Mouse (Mus musculus) lung, embryonic 14.5 days (tissue): ENCODE results near the gene Tubg1. TPM values are rescaled to one million over a fixed set of nuclear protein-coding genes. Genes with fewer than 3 reads are reported as not detected.

Source experiments
- ATAC-seq: fragments of 200-750 bp; cut with Nextera tagmentation; 2 replicates; pipeline ENCODE4 v1.8.0; 2017; ENCODE audit warnings: mild to moderate bottlenecking, moderate TSS enrichment, moderate library complexity; ENCODE audit not compliant: insufficient read depth
- DNase-seq: peaks from one replicate; pipeline ENCODE4 v3.0.0-alpha.2; 2015
- H3K27ac ChIP-seq: fragments of 300-500 bp; sonication (generic); 2 replicates; pipeline ENCODE4 v1.5.1; 2014; ENCODE audit warnings: low read depth, mild to moderate bottlenecking, moderate library complexity
- H3K27me3 ChIP-seq: fragments of 300-500 bp; sonication (generic); 2 replicates; pipeline ENCODE4 v1.6.1; 2014; ENCODE audit warnings: low read length, control low read depth; ENCODE audit not compliant: insufficient read depth
- H3K36me3 ChIP-seq: fragments of 300-500 bp; sonication (generic); 2 replicates; pipeline ENCODE4 v1.6.1; 2014; ENCODE audit warnings: control low read depth; ENCODE audit not compliant: insufficient read depth
- H3K4me1 ChIP-seq: fragments of 300-500 bp; sonication (generic); 2 replicates; pipeline ENCODE4 v1.6.1; 2014; ENCODE audit warnings: antibody characterized with exemption, control low read depth; ENCODE audit not compliant: insufficient read depth
- H3K4me2 ChIP-seq: fragments of 300-500 bp; sonication (generic); 2 replicates; pipeline ENCODE4 v1.6.1; 2014; ENCODE audit warnings: mild to moderate bottlenecking
- H3K4me3 ChIP-seq: fragments of 300-500 bp; sonication (generic); 2 replicates; pipeline ENCODE4 v1.5.1; 2014; ENCODE audit warnings: low read depth, low read length
- H3K9ac ChIP-seq: fragments of 300-500 bp; sonication (generic); 2 replicates; pipeline ENCODE4 v1.6.1; 2014
- H3K9me3 ChIP-seq: fragments of 300-500 bp; sonication (generic); 2 replicates; pipeline ENCODE4 v1.6.1; 2016; ENCODE audit warnings: low read depth, low read length, control low read depth
- CTCF ChIP-seq: IDR thresholded peaks from 2 replicates; pipeline ENCODE4 v1.5.1; 2016; ENCODE audit warnings: antibody characterized with exemption, low read depth
- WGBS: fragments of 180-500 bp; shearing (Covaris S2); extraction: QIAGEN DNeasy Blood & Tissue Kit; methylation state at CpG from one replicate; pipeline ENCODE4 v1.1.7; 2014; 5-methylcytosine and 5-hydroxymethylcytosine counted together
- polyA plus RNA-seq: library from polyadenylated mRNA; unstranded; fragments of >200 nt; fragmentation: Nextera tagmentation; extraction: Ambion mirVana; gene quantifications from 2 replicates; pipeline ENCODE4 v1.2.1, GENCODE M21; 2014

Gene Tubg1
- 89.8 and 96.0 TPM in 2 replicates for polyA plus RNA-seq

DNA sequence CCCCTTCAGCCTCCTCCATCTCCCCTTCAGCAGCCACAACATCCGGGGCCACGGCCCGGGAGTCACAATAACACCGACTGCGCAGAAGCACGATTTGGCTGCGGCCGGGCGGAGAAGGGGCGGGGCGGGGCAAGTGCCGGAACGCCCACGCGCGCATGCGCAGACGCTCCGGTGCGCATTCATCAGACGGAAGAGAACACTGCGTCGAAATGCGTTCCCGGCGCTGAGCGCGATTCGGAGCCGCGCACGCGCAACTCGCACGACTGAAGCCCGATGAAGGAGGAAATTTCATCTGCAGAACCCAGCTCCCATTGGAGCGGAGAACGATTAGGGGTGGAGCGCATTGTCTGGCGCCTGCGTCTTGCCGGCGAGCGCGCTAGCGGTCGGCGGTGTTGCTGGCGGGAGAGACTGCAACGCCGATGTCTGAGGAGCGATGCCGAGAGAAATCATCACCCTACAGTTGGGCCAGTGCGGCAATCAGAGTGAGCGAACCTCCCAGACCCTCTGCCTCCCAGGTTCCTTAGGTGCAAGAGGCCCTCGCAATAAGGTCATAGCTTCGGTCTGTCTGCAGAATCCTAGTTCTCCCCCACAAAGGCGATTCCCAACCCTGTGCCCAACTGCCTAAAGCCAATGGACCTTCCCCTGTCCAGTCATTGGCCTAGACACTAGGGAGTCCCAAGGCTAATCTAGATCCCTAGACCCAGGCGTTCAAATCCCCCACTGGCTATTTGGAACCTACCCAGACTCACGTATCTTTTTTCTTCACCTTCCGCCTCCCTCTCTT is at the start of gene Tubg1, which contains the start of gene Retreg3:
Gene Tubg1 (plus strand): TSS at position 178 of the 784 bp plus-strand sequence.
Gene Retreg3 (minus strand): TSS at position 133 of the 784 bp plus-strand sequence.
- peak within 1 kb of the TSS; percentile 91 for H3K4me3 ChIP-seq
- no peaks in the 10 kb centered on the region for H3K27me3 ChIP-seq
- DNase-seq, result peak; percentile 100
- TF ChIP-seq CTCF, result no peak
- peak within 1 kb of the TSS; percentile 96 for H3K4me2 ChIP-seq
- H3K9ac ChIP-seq, result peak within 1 kb of the TSS; percentile 85
- WGBS, result under 1% methylated on average over 61 of the region's 61 CpGs
- peak; percentile 96 for ATAC-seq
- H3K36me3 ChIP-seq, result peaks cover 31% of the 10 kb centered on the region
- peaks cover 16% of the 10 kb centered on the region for H3K4me1 ChIP-seq
- H3K9me3 ChIP-seq, result no peaks in the 10 kb centered on the region
- H3K27ac ChIP-seq, result peak within 1 kb of the TSS; percentile 92

DNA sequence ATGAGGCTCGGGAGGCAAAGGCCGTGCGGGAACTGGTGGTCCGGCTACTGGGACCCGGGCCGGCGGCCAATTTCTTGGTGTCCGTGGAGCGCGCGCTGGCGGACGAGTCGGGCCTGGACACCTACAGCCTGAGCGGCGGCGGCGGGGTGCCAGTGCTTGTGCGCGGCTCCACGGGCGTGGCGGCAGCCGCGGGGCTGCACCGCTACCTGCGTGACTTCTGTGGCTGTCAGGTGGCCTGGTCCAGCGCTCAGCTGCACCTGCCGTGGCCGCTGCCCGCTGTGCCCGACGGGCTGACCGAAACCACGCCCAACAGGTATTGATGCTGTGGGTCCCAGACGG is 49.6 kb upstream of the Tubg1 start:
- DNase-seq, result no peak
- Histone ChIP-seq H3K9me3 (no peaks in the 10 kb centered on the region), H3K4me1 (peaks cover 11% of the 10 kb centered on the region; the same call in 1 of the 2 replicates), H3K4me3 (peak overlapping the region; percentile 78), H3K27ac (no peak overlapping the region), H3K9ac (peak overlapping the region; percentile 72), H3K4me2 (peak overlapping the region; percentile 99), H3K36me3 (no peaks in the 10 kb centered on the region), H3K27me3 (peaks cover 7% of the 10 kb centered on the region; the same call in 1 of the 2 replicates)
- under 1% methylated on average over 36 of the region's 36 CpGs for WGBS
- TF ChIP-seq CTCF, result no peak
- ATAC-seq, result peak; percentile 35; the same call in 1 of the 2 replicates

DNA sequence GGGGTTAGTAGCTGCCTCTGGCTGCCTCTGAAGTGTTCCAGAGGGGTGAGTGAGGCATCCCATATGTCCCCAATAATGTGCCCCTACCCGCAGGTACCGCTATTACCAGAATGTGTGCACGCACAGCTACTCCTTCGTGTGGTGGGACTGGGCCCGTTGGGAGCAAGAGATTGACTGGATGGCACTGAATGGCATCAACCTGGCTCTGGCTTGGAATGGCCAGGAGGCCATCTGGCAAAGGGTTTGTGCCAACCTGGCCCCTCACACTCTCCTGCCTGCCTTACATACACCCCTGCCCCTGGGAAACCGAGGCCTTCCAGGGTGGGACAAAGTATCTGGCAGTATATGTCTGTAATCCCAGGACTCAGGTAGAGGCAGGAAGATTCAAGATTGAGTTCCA is 48.8 kb upstream of the Tubg1 start:
- Histone ChIP-seq H3K4me1 (peaks cover 11% of the 10 kb centered on the region; the same call in 1 of the 2 replicates), H3K27me3 (peaks cover 7% of the 10 kb centered on the region; the same call in 1 of the 2 replicates), H3K4me3 (peak overlapping the region; percentile 78), H3K9ac (no peak overlapping the region), H3K9me3 (no peaks in the 10 kb centered on the region), H3K4me2 (peak overlapping the region; percentile 99), H3K36me3 (no peaks in the 10 kb centered on the region), H3K27ac (no peak overlapping the region)
- no peak for TF ChIP-seq CTCF
- ATAC-seq, result no peak
- 76% methylated on average over 6 of the region's 6 CpGs for WGBS
- DNase-seq, result no peak

DNA sequence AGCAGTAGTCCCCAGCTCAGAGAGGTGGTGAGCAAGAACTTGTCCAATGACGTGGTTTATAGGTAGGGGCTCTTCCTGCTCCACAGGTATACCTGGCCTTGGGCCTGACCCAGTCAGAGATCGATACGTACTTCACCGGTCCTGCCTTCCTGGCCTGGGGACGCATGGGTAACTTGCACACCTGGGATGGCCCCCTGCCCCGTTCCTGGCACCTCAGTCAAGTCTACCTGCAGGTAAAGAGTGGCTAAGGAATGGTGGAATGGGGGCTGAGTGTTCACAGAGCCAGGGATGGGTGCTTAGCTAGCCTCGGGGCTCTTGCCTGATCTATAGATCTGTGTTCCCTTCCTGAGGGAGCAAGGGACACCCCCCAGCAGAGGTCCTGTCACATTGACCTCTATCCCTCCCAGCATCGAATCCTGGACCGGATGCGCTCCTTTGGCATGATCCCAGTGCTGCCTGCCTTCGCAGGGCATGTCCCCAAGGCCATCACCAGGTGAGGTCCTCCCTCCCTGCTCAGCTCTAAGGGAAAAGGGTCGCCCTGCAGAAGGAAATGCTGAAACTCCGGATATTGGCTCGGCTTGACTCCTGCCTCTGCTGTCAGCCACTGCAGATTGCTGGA is 47.8 kb upstream of the Tubg1 start:
- no peak overlapping the region for H3K4me2 ChIP-seq
- H3K27me3 ChIP-seq, result peaks cover 7% of the 10 kb centered on the region; the same call in 1 of the 2 replicates
- no peaks in the 10 kb centered on the region for H3K9me3 ChIP-seq
- H3K36me3 ChIP-seq, result no peaks in the 10 kb centered on the region
- no peak for ATAC-seq
- H3K27ac ChIP-seq, result no peak overlapping the region
- WGBS, result 69% methylated on average over 14 of the region's 14 CpGs
- no peak for TF ChIP-seq CTCF
- no peak for DNase-seq
- no peak overlapping the region for H3K9ac ChIP-seq
- H3K4me3 ChIP-seq, result no peak overlapping the region
- peaks cover 8% of the 10 kb centered on the region; the same call in 1 of the 2 replicates for H3K4me1 ChIP-seq

DNA sequence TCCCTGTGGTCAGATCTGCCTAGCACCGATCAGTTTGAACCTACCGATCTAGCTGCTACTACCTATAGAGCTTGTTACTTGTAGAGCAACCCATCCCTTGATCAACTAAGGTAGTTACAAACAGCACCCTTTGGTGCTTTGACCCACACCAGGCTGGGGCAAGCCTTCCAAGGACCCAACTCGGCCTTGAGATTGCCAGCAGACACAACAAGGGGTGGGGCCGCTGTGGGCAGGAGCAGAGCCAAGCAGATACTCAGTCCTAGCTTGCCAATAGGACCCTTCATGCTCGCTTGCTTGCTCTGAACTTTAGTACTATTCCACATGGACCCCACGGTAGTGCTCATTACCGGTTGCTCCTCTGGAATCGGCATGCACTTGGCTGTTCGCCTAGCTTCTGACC is 41.6 kb upstream of the Tubg1 start, which contains the start of gene Hsd17b1:
Gene Hsd17b1 (plus strand): TSS at position 291 of the 400 bp plus-strand sequence.
- H3K4me1 ChIP-seq, result 0 out of 2 replicates have a peak, but pooled peaks cover 6% of the 10 kb centered on the region
- no peak within 1 kb of the TSS for H3K9ac ChIP-seq
- no peaks in the 10 kb centered on the region for H3K9me3 ChIP-seq
- no peaks in the 10 kb centered on the region for H3K36me3 ChIP-seq
- 67% methylated on average over 9 of the region's 9 CpGs for WGBS
- ATAC-seq (no peak), DNase-seq (no peak)
- no peak within 1 kb of the TSS for H3K27ac ChIP-seq
- H3K4me3 ChIP-seq, result no peak within 1 kb of the TSS
- TF ChIP-seq CTCF, result no peak
- peaks cover 44% of the 10 kb centered on the region for H3K27me3 ChIP-seq
- H3K4me2 ChIP-seq, result no peak within 1 kb of the TSS

DNA sequence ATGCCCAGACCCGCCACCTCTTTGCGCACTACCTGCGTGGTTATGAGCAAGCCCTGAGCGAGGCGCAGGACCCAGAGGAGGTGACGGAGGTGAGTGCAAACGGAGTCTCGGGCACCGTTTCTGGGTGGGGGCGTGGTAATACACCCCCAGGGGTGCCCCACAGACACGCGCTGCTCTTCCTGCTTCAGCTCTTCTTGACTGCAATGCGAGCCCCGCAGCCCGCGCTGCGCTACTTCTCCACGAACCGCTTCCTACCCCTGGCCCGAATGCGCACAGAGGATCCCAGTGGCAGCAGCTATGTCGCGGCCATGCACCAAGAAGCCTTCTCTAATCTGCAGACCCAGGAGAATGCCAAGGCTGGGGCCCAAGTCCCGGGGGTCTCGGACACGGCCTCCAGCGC is 40.0 kb upstream of the Tubg1 start:
- H3K4me3 ChIP-seq, result peak overlapping the region; percentile 8; the same call in 1 of the 2 replicates
- no peak overlapping the region for H3K27ac ChIP-seq
- 4% methylated on average over 27 of the region's 27 CpGs for WGBS
- peaks cover 6% of the 10 kb centered on the region; the same call in 1 of the 2 replicates for H3K4me1 ChIP-seq
- peak overlapping the region; percentile 21; the same call in 1 of the 2 replicates for H3K4me2 ChIP-seq
- no peaks in the 10 kb centered on the region for H3K9me3 ChIP-seq
- DNase-seq (no peak), ATAC-seq (no peak)
- no peak for TF ChIP-seq CTCF
- H3K9ac ChIP-seq, result no peak overlapping the region
- H3K36me3 ChIP-seq, result peaks cover 3% of the 10 kb centered on the region; the same call in 1 of the 2 replicates
- peaks cover 44% of the 10 kb centered on the region for H3K27me3 ChIP-seq

DNA sequence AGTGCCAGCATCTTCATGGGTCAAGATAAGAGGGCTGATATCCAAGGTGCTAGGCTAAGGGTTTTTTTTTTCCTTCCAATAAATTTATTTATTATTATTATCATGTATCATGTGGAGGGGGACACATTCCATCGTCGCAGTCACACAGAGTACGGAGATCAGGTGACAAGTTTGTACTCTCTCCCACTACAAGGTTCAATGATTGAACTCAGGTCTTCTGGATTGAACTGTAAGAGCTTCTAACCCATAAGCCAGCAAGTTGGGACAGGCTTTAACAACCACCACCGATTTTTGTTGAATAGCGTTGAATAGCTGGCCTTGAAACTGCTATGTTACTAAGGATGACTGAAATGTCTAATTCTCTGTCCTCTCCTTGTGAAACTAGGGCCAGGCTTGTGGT is 39.3 kb upstream of the Tubg1 start:
- peaks cover 6% of the 10 kb centered on the region; the same call in 1 of the 2 replicates for H3K36me3 ChIP-seq
- no peak overlapping the region; the same call in 1 of the 2 replicates for H3K4me3 ChIP-seq
- peaks cover 6% of the 10 kb centered on the region; the same call in 1 of the 2 replicates for H3K4me1 ChIP-seq
- 68% methylated on average over 5 of the region's 5 CpGs for WGBS
- H3K9me3 ChIP-seq, result no peaks in the 10 kb centered on the region
- H3K9ac ChIP-seq, result no peak overlapping the region
- no peak for DNase-seq
- ATAC-seq, result no peak
- H3K27me3 ChIP-seq, result peaks cover 44% of the 10 kb centered on the region
- TF ChIP-seq CTCF, result no peak
- no peak overlapping the region for H3K27ac ChIP-seq
- no peak overlapping the region for H3K4me2 ChIP-seq
